Mouse (Mus musculus): Measurements from ENCODE around the gene Ap1ar. TPM values are rescaled to one million over a fixed set of nuclear protein-coding genes. Genes with fewer than 3 reads are reported as not detected.

The Ap1ar gene
- total RNA-seq (2014; fragmentation: Nextera tagmentation) (69.0 and 95.0 TPM in 2 replicates), total RNA-seq (2017) (69.1 and 72.0 TPM in 2 replicates), polyA plus RNA-seq (2012) (118 and 121 TPM in 2 replicates)

- Histone ChIP-seq H3K9me3 (replicated peaks) (no peaks in the 10 kb centered on the region), H3K27me3 (ENCODE audit: insufficient read depth, low read length) (no peaks in the 10 kb centered on the region), H3K4me1 (ENCODE audit: insufficient read depth, low read depth, low read length) (peaks cover 44% of the 10 kb centered on the region), H3K4me3 (ENCODE audit: low read depth, low read length) (peak within 1 kb of the TSS; percentile 95), H3K36me3 (replicated peaks) (peaks cover 25% of the 10 kb centered on the region)
- ATAC-seq (ENCODE audit: extremely low read depth, insufficient number of reproducible peaks, low FRiP score, poor library complexity, severe bottlenecking) (peak; percentile 89), DNase-seq (ENCODE audit: low spot score) (peak; percentile 87)
- TF ChIP-seq TAL1 (conservative IDR thresholded peaks at IDR 0.05; ENCODE audit: low read depth, low read length) = no peak
- no peak for TF ChIP-seq CTCF (IDR thresholded peaks at IDR 0.05; ENCODE audit: low read depth, low read length)
- no peak for TF ChIP-seq GATA2 (IDR thresholded peaks at IDR 0.05; ENCODE audit: borderline replicate concordance, low read depth, low read length)
- no peak for TF ChIP-seq GATA1 (IDR thresholded peaks at IDR 0.05; ENCODE audit: borderline replicate concordance, low read length)
Observed at GRCm38 (mm10) chr3:127837154-127837865, at the start of gene Ap1ar. Gene Ap1ar, minus strand, starts transcription at chr3:127837523.

GRCm38 (mm10) chr3:127881684-127882083 is 44.4 kb upstream of the Ap1ar start:
- peaks cover 44% of the 10 kb centered on the region for H3K36me3 ChIP-seq (replicated peaks)
- no peaks in the 10 kb centered on the region for H3K9me3 ChIP-seq (replicated peaks)
- ATAC-seq (ENCODE audit: extremely low read depth, insufficient number of reproducible peaks, low FRiP score, poor library complexity, severe bottlenecking) (no peak), DNase-seq (ENCODE audit: low spot score) (no peak)
- peaks cover 15% of the 10 kb centered on the region; the same call in 1 of the 2 replicates for H3K4me1 ChIP-seq (ENCODE audit: insufficient read depth, low read depth, low read length)
- H3K27me3 ChIP-seq (ENCODE audit: insufficient read depth, low read length) = no peaks in the 10 kb centered on the region
- H3K4me3 ChIP-seq (ENCODE audit: low read depth, low read length) = no peak overlapping the region
- no peak for TF ChIP-seq POLR2AphosphoS5 (IDR thresholded peaks at IDR 0.05; ENCODE audit: insufficient replicate concordance, low read depth, low read length)
- no peak for TF ChIP-seq GATA1 (IDR thresholded peaks at IDR 0.05; ENCODE audit: borderline replicate concordance, low read length)
- TF ChIP-seq TAL1 (conservative IDR thresholded peaks at IDR 0.05; ENCODE audit: low read depth, low read length) = no peak
- no peak for TF ChIP-seq GATA2 (IDR thresholded peaks at IDR 0.05; ENCODE audit: borderline replicate concordance, low read depth, low read length)
- no peak for TF ChIP-seq CTCF (IDR thresholded peaks at IDR 0.05; ENCODE audit: low read depth, low read length)

GRCm38 (mm10) chr3:127879968-127880367 is 42.6 kb upstream of the Ap1ar start:
- Histone ChIP-seq H3K36me3 (replicated peaks) (peaks cover 43% of the 10 kb centered on the region), H3K4me1 (ENCODE audit: insufficient read depth, low read depth, low read length) (peaks cover 10% of the 10 kb centered on the region; the same call in 1 of the 2 replicates)
- ATAC-seq (ENCODE audit: extremely low read depth, insufficient number of reproducible peaks, low FRiP score, poor library complexity, severe bottlenecking) = no peak

GRCm38 (mm10) chr3:127875509-127875908 is 38.2 kb upstream of the Ap1ar start:
- ATAC-seq (ENCODE audit: extremely low read depth, insufficient number of reproducible peaks, low FRiP score, poor library complexity, severe bottlenecking) (no peak), DNase-seq (ENCODE audit: low spot score) (no peak)
- H3K27me3 ChIP-seq (ENCODE audit: insufficient read depth, low read length) = no peaks in the 10 kb centered on the region
- H3K36me3 ChIP-seq (replicated peaks) = peaks cover 49% of the 10 kb centered on the region
- no peaks in the 10 kb centered on the region for H3K4me1 ChIP-seq (ENCODE audit: insufficient read depth, low read depth, low read length)
- TF ChIP-seq GATA2 (IDR thresholded peaks at IDR 0.05; ENCODE audit: borderline replicate concordance, low read depth, low read length) = no peak
- TF ChIP-seq TAL1 (conservative IDR thresholded peaks at IDR 0.05; ENCODE audit: low read depth, low read length) = no peak
- no peak for TF ChIP-seq GATA1 (IDR thresholded peaks at IDR 0.05; ENCODE audit: borderline replicate concordance, low read length)
- no peak for TF ChIP-seq CTCF (IDR thresholded peaks at IDR 0.05; ENCODE audit: low read depth, low read length)
- TF ChIP-seq POLR2AphosphoS5 (IDR thresholded peaks at IDR 0.05; ENCODE audit: insufficient replicate concordance, low read depth, low read length) = no peak
- H3K4me3 ChIP-seq (ENCODE audit: low read depth, low read length) = no peak overlapping the region
- no peaks in the 10 kb centered on the region for H3K9me3 ChIP-seq (replicated peaks)

More at GRCm38 (mm10) chr3:127879968-127880367, 42.6 kb upstream of the Ap1ar start:
- Histone ChIP-seq H3K9me3 (replicated peaks) (no peaks in the 10 kb centered on the region), H3K4me3 (ENCODE audit: low read depth, low read length) (no peak overlapping the region), H3K27me3 (ENCODE audit: insufficient read depth, low read length) (no peaks in the 10 kb centered on the region)
- TF ChIP-seq POLR2AphosphoS5 (IDR thresholded peaks at IDR 0.05; ENCODE audit: insufficient replicate concordance, low read depth, low read length) (no peak), TAL1 (conservative IDR thresholded peaks at IDR 0.05; ENCODE audit: low read depth, low read length) (no peak), CTCF (IDR thresholded peaks at IDR 0.05; ENCODE audit: low read depth, low read length) (no peak), GATA1 (IDR thresholded peaks at IDR 0.05; ENCODE audit: borderline replicate concordance, low read length) (no peak), GATA2 (IDR thresholded peaks at IDR 0.05; ENCODE audit: borderline replicate concordance, low read depth, low read length) (no peak)
- no peak for DNase-seq (ENCODE audit: low spot score)

GRCm38 (mm10) chr3:127875059-127875458 is 37.7 kb upstream of the Ap1ar start:
- peaks cover 52% of the 10 kb centered on the region for H3K36me3 ChIP-seq (replicated peaks)

GRCm38 (mm10) chr3:127874254-127874883 is 37.0 kb upstream of the Ap1ar start:
- Histone ChIP-seq H3K4me1 (ENCODE audit: insufficient read depth, low read depth, low read length) (no peaks in the 10 kb centered on the region), H3K27me3 (ENCODE audit: insufficient read depth, low read length) (no peaks in the 10 kb centered on the region), H3K4me3 (ENCODE audit: low read depth, low read length) (no peak overlapping the region), H3K9me3 (replicated peaks) (no peaks in the 10 kb centered on the region), H3K36me3 (replicated peaks) (peaks cover 52% of the 10 kb centered on the region)
- DNase-seq (ENCODE audit: low spot score) (no peak), ATAC-seq (ENCODE audit: extremely low read depth, insufficient number of reproducible peaks, low FRiP score, poor library complexity, severe bottlenecking) (no peak)
- no peak for TF ChIP-seq POLR2AphosphoS5 (IDR thresholded peaks at IDR 0.05; ENCODE audit: insufficient replicate concordance, low read depth, low read length)
- no peak for TF ChIP-seq GATA1 (IDR thresholded peaks at IDR 0.05; ENCODE audit: borderline replicate concordance, low read length)
- TF ChIP-seq GATA2 (IDR thresholded peaks at IDR 0.05; ENCODE audit: borderline replicate concordance, low read depth, low read length) = no peak
- TF ChIP-seq TAL1 (conservative IDR thresholded peaks at IDR 0.05; ENCODE audit: low read depth, low read length) = no peak
- no peak for TF ChIP-seq CTCF (IDR thresholded peaks at IDR 0.05; ENCODE audit: low read depth, low read length)

More at GRCm38 (mm10) chr3:127875059-127875458, 37.7 kb upstream of the Ap1ar start:
- Histone ChIP-seq H3K27me3 (ENCODE audit: insufficient read depth, low read length) (no peaks in the 10 kb centered on the region), H3K4me3 (ENCODE audit: low read depth, low read length) (no peak overlapping the region), H3K4me1 (ENCODE audit: insufficient read depth, low read depth, low read length) (no peaks in the 10 kb centered on the region), H3K9me3 (replicated peaks) (no peaks in the 10 kb centered on the region)
- no peak for TF ChIP-seq POLR2AphosphoS5 (IDR thresholded peaks at IDR 0.05; ENCODE audit: insufficient replicate concordance, low read depth, low read length)
- no peak for TF ChIP-seq TAL1 (conservative IDR thresholded peaks at IDR 0.05; ENCODE audit: low read depth, low read length)
- TF ChIP-seq GATA1 (IDR thresholded peaks at IDR 0.05; ENCODE audit: borderline replicate concordance, low read length) = no peak
- no peak for TF ChIP-seq CTCF (IDR thresholded peaks at IDR 0.05; ENCODE audit: low read depth, low read length)
- TF ChIP-seq GATA2 (IDR thresholded peaks at IDR 0.05; ENCODE audit: borderline replicate concordance, low read depth, low read length) = no peak
- ATAC-seq (ENCODE audit: extremely low read depth, insufficient number of reproducible peaks, low FRiP score, poor library complexity, severe bottlenecking) = no peak
- DNase-seq (ENCODE audit: low spot score) = no peak
